Mouse (Mus musculus): Measurements from ENCODE around the gene Xrcc1.

Xrcc1 gene

GRCm38 (mm10) chr7:24566206-24566605, 20.1 kb downstream of the Xrcc1 start:
- no peak for DNase-seq

- no peak for DNase-seq
These were observed 22.4 kb downstream of the Xrcc1 start for GRCm38 (mm10) chr7:24568512-24568911.

- no peak for DNase-seq
These were observed 25.0 kb downstream of the Xrcc1 start for GRCm38 (mm10) chr7:24571071-24571470.

DNA sequence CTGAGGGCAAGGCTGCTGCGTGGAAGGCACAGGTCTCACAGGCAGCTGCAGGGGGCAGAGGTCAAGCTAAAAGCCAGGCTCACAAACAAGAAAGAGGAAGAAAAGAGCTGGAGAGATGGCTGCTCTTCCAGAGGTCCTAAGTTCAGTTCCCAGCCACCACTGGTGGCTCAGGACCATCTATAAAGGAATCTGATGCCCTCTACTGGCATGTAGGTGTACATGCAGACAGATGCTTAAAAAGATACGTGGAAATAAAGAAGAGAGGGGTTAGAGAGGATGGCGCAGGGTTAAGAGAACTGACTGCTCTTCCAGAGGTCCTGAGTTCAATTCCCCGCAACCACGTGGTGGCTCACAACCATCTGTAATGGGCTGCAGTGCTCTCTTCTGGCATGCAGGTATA, 26.4 kb downstream of the Xrcc1 start:
- no peak for DNase-seq

- DNase-seq: no peak
These were observed 28.2 kb downstream of the Xrcc1 start for GRCm38 (mm10) chr7:24574224-24574796.

DNA sequence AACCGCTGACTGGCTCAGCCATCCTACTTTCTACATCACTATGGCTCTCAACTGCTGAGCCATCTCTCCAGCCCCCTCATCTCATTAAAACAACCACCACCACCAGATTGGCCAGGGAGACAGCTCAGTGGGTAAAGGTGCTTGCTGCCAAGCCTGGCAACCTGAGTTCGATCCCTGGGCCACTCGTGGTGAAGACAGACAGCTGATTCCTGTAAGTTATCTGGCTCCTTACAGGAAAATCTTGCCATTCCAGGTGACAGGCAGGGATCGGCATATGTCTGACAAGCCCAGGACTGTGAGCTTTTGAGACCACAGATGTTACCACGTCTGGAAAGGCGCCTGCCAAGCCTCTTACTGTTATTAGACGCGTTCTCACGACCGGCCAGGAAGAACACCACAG, 31.7 kb downstream of the Xrcc1 start:
- no peak for DNase-seq

GRCm38 (mm10) chr7:24584876-24585275, 38.8 kb downstream of the Xrcc1 start:
- no peak for DNase-seq

GRCm38 (mm10) chr7:24585995-24586394, 39.9 kb downstream of the Xrcc1 start:
- no peak for DNase-seq

- no peak for DNase-seq
These were observed 40.7 kb downstream of the Xrcc1 start for GRCm38 (mm10) chr7:24586828-24587227.

DNA sequence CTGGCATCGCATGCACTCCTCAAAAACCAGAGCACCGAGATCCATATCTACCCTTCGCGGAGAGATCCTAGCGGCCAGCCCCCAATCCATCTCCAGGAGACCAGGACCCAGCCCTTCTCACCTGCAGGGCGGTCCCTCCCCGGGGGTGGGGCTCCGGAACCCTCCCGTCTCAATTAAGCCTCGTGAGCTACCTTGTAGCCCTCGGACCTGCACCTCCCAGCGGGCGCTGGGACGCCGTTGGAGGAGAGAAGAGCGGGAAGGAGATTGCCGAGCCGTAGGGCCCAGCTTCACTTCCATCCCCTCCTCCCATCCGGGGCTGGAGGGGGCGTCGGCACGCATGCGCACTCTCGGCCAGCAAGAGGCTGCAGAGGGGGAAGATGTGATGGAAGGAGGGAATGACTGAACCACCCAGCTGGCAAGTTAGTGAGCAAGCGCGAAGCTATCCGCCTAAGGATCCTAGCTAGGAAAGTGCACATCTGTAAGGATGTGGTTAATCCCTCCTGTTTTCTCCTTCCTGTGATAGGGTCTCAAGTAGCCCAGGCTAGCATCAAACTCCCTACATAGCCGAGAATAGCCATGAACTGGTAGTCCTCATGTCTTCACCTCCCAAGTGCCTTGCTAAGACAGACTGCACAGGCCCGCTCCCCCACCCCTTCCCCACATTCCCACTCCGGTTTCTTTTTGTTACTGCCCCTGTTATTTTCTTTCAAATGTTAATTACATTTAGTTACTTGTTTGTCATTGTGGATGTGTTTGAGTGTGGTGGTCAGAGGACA, 41.4 kb downstream of the Xrcc1 start, which contains the start of the genes Ethe1 and Zfp575:
Ethe1 (plus strand) TSS at position 214 of the 776 bp plus-strand sequence.
Zfp575 (minus strand) TSS at position 312 of the 776 bp plus-strand sequence.
- peak in 1 of 2 experiments; percentile 61 for DNase-seq

- no peak for DNase-seq
These were observed 42.2 kb downstream of the Xrcc1 start for GRCm38 (mm10) chr7:24588336-24588735.

DNA sequence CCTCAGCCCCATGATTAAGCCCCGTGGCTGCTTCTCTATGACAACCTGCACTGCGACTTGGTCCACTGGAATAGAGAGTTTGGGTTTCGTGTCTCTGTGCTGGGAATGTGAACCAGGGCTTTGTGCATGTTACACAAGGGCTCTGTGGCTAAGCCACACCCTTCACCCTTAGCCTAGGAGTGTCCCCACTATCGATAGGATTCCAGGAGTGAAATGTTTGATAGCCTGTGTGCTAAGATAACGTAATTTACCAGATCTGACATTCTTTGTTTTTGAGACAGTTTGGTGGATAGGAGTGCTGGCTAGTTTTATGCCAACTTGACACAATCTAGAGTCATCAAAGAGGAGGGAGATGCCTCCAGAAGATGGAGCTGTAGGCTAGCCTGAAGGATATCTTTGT, 45.6 kb downstream of the Xrcc1 start:
- DNase-seq: no peak

GRCm38 (mm10) chr7:24592163-24592562, 46.1 kb downstream of the Xrcc1 start:
- DNase-seq: no peak

DNA sequence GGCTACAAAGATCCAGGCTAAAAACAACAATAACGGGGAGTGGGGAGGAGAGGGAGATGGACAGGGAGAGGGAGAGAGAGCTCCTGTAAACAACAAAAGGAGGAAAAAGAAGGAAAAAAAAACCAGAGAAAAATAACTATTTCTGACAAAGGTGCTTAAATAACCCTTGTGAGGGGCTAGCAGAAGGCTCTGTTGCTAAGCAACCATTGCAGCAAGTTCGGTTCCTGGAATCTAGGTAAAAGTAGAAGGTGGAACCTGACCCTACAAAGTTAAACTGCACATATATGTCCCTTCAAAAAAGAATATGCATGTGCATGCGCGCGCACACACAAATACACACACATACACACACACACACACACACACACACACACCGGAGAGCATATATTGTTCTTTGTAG, 46.7 kb downstream of the Xrcc1 start:
- no peak for DNase-seq

GRCm38 (mm10) chr7:24593621-24594308, 47.7 kb downstream of the Xrcc1 start:
- DNase-seq: peak; percentile 72 to 74

GRCm38 (mm10) chr7:24594309-24594803, 48.3 kb downstream of the Xrcc1 start:
- DNase-seq: no peak

DNA sequence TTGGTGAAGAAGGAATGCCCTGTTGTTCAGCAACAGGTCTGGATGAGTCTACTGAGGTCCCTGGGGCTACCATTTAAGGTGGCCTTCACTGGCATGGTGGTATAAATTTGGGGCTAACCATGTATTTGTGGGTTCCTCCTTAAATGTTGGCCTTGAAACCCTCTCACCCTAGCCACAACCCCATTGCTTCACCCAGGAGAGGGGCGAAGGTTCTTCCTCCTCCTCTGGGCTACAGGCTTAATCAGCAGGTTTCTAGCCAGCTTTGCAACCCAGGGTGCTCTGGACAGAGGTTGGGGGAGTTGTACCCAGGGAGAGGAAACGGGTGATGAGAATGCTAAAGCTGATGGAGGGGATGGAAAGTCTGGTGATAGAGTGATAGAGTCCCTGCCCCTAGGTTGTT, 49.4 kb downstream of the Xrcc1 start:
- no peak for DNase-seq

DNA sequence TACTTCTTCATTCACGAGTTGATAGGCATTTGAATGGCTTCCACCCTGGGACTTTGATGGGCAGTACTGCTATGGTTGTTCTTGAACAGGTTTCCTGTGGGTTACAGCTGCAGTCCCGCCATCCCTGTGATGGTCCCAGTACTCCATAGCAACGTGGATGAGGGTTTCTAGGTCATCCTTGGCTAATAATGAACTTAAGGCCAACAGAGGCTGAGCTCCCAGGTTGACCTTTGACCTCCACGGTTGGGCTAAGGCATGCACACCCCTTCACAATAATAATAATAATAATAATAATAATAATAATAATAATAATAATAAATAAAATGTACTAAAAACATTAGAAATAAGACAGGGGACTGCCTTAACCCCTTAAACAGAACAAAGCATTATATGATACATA, 52.0 kb downstream of the Xrcc1 start:
- DNase-seq: no peak

DNA sequence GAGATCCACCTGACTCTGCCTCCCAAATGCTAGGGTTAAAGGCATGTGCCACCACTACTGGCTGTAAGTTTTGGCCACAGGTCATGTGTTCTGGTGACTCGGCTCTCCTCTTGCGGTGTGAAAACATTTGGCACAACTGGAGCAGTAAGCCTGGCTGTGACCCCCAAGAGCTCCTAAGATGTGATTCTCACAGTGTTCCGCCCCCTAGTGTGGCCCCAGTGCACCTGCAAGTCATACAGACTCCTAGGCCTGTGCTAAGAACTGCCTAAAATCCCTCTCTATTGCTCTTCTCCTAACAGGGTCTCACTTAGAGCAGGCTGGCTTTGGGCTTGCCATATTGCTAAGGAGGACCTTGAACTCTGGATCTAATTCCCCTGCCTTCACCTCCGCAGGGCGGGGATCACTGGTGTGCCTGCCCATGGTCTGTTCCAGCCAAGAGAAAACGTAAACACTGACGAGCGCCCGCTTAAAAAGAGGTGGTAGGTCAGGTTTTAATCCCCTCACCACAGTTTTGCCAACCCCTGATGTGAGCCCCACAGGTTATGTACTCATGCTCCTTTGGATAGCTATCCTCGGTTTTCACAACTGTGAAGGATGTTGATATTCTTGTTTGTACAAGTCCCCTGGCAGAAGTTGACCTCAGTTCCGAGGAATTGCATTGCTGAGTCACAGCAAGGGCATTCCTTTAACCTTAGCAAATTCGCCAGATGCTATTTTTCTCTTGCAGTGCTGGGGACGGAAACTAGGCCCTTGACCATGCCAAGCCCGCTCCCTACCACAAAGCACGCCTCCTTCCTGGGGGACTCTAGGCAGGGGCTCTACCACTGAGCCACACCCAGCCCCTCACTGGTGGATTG, 53.4 kb downstream of the Xrcc1 start:
- DNase-seq: no peak

- DNase-seq: peak; percentile 80 to 84
These were observed 55.0 kb downstream of the Xrcc1 start for GRCm38 (mm10) chr7:24600941-24601597.

DNA sequence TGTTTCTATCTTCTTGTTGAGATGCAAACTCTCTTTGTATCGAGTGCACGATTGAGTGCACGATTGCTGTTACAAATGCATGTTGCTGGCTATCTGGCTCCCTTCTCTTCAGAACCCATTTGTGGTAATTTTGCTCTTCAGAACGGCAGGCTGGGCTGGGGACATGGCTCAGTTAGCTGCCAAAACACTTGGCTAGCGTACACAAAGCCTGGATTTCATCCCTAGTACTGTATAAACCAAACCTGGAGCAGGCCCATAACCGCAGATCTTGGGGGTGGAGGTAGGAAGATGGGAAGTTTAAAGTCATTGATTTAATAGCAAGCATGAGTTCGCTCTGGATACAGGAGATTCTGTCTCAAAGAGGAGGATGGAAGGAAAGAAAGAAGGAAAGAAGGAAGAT, 59.5 kb downstream of the Xrcc1 start:
- no peak for DNase-seq

DNA sequence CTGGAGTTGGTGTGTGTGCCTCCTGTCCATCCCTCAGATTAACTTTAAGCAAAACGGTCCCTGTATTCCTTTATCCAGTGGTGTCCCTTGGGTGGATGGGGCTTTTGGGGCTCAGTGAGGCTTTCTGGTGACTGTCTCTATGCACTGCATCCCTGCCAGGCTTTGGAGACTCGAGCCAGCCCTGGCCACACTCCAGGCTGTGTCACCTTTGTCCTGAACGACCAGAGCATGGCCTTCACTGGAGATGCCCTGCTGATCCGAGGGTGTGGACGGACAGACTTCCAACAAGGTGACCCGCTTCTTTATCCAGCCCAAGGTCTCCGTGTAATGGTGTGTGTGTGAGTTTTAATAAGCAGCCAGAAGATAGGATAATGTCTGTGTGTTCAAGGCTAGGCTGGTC, 60.0 kb downstream of the Xrcc1 start:
- no peak for DNase-seq

Data from thymus, adult 18-20 months (tissue).